Mouse (Mus musculus) ES-Bruce4 (cell line): Measurements from ENCODE around the gene Ccin. TPM values are rescaled to one million over a fixed set of nuclear protein-coding genes. Genes with fewer than 3 reads are reported as not detected.
A peak's percentile ranks its signal among the peaks of the same experiment; 100 is the strongest.

ENCODE experiments used
- H3K27ac ChIP-seq: 2 replicates; pipeline ENCODE4 v1.5.1; 2012; ENCODE audit warnings: low read length, inconsistent platforms; ENCODE audit not compliant: insufficient read depth
- H3K27me3 ChIP-seq: 2 replicates; pipeline ENCODE4 v1.6.1; 2012; ENCODE audit warnings: mild to moderate bottlenecking, low read length, inconsistent platforms; ENCODE audit not compliant: control insufficient read depth, poor library complexity, insufficient read depth, severe bottlenecking
- H3K36me3 ChIP-seq: 2 replicates; pipeline ENCODE4 v1.6.1; 2012; ENCODE audit warnings: inconsistent platforms, mild to moderate bottlenecking, low read length, moderate library complexity; ENCODE audit not compliant: control insufficient read depth, poor library complexity, insufficient read depth, severe bottlenecking
- H3K4me1 ChIP-seq: one replicate; pipeline ENCODE4 v1.8.1; 2011; ENCODE audit warnings: low read length; ENCODE audit not compliant: control insufficient read depth, insufficient read depth
- H3K4me3 ChIP-seq: 2 replicates; pipeline ENCODE4 v1.5.1; 2011; ENCODE audit warnings: low read depth, mild to moderate bottlenecking, low read length
- H3K9ac ChIP-seq: 2 replicates; pipeline ENCODE4 v1.6.1; 2012; ENCODE audit warnings: low read depth, mild to moderate bottlenecking, inconsistent platforms; ENCODE audit not compliant: poor library complexity, severe bottlenecking
- H3K9me3 ChIP-seq: replicated peaks from 2 replicates; pipeline ENCODE4 v1.6.1; 2012; ENCODE audit warnings: mild to moderate bottlenecking, low read length, inconsistent platforms; ENCODE audit not compliant: control insufficient read depth, poor library complexity, insufficient read depth, severe bottlenecking
- CTCF ChIP-seq: IDR thresholded peaks from one replicate; pipeline ENCODE4 v1.8.1; 2011; ENCODE audit warnings: low read depth, low read length
- EP300 ChIP-seq: IDR thresholded peaks from 2 replicates; pipeline ENCODE4 v1.6.1; 2011; ENCODE audit warnings: low read depth, low read length; ENCODE audit not compliant: insufficient read depth
- POLR2A ChIP-seq: IDR thresholded peaks from one replicate; pipeline ENCODE4 v1.8.1; 2011; ENCODE audit warnings: low read length; ENCODE audit not compliant: insufficient read depth
- polyA plus RNA-seq: library from polyadenylated mRNA; stranded (reverse); fragments of >200 nt; gene quantifications from 2 replicates; pipeline ENCODE4 v1.2.4, GENCODE M21; 2011; ENCODE audit warnings: low read depth; ENCODE audit not compliant: missing spikeins, insufficient read depth, insufficient read length

The Ccin gene
- polyA plus RNA-seq, 1 experiment = not detected

DNA sequence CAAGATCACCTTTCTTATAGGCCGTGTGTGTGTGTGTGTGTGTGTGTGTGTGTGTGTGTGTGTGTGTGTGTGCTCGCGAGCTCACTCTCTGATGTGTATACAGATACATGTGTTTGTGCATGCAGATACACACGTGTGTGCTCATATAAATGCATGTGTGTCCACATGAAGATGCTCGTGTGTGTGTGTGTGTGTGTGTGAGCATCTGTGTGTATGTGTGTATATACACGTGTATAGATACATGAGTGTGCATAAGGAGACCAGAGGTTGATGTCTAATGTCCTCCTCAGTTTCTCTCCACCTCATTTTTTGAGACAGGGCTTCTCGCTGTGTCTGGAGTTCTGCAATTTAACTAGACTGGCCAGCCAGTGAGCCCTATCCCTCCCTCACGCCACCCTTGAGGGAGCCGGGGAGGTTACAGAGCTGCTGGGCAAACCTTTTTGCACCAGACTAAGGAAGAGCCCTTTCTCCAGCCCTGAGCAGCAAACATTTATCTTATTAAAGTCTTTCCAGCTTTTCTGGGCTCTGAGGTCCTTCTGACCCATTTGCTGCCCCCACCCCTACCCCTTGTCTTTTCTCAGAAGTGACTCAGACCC lies 11.6 kb upstream of the Ccin start:
- Histone ChIP-seq H3K36me3 (no peaks in the 10 kb centered on the region), H3K9ac (peak overlapping the region; percentile 44), H3K27ac (peak overlapping the region; percentile 84), H3K9me3 (no peaks in the 10 kb centered on the region), H3K4me3 (peak overlapping the region; percentile 68), H3K4me1 (peaks cover 29% of the 10 kb centered on the region), H3K27me3 (no peaks in the 10 kb centered on the region)
- TF ChIP-seq EP300 (no peak), CTCF (no peak), POLR2A (no peak)

DNA sequence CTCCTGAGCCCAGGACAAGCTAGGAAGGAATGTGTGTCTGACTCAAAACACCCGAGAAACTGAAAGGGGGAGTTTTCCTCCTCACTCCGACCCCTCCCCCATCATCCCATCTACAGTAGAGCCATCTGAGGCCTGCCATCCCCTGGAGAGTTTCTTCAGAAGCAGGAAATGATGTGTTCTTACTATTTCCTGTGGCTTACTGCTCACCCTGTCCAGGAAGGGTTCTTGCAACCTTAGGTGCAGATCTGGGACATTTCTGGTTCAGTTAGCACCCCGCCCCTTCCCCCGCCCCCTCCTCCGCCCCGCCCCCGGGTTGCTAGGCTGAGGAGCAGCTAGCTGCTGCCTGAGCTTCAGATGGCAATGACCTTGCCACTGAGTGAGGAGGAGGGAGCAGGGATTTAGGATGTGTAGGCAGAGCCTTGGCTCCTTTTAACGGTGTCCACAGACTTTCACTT lies 11.1 kb upstream of the Ccin start:
- Histone ChIP-seq H3K4me3 (peak overlapping the region; percentile 68), H3K27me3 (no peaks in the 10 kb centered on the region), H3K36me3 (no peaks in the 10 kb centered on the region), H3K4me1 (peaks cover 26% of the 10 kb centered on the region), H3K27ac (peak overlapping the region; percentile 84), H3K9me3 (no peaks in the 10 kb centered on the region), H3K9ac (peak overlapping the region; percentile 44)
- TF ChIP-seq EP300 (peak; percentile 32; the same call in 1 of the 2 replicates), POLR2A (peak; percentile 34), CTCF (no peak)

DNA sequence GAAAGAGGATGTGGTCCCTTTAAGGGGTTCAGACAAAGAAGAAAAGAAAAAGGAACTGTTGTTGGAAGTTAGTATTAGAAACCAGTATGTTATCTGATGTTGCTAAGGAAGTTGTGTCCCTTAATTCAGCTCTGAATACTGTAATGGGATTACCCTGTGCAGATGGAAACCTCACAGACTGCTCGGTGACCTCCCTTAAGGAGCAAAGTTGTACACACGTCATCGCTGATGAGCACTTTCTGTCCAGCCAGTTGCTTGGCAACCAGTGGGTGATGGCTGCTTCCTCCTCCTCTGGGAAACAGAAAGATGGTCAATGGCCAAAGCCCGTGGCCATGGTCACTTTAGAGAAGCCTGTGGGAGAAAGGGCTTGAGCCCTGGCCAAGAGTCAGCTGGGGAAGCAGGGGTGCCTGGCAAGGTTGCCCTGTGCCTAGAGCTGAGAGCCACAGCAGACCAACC lies 9.7 kb upstream of the Ccin start:
- Histone ChIP-seq H3K4me1 (peaks cover 22% of the 10 kb centered on the region), H3K27me3 (no peaks in the 10 kb centered on the region), H3K4me3 (no peak overlapping the region), H3K9me3 (no peaks in the 10 kb centered on the region), H3K9ac (no peak overlapping the region), H3K36me3 (no peaks in the 10 kb centered on the region), H3K27ac (no peak overlapping the region)
- TF ChIP-seq POLR2A (no peak), EP300 (no peak), CTCF (no peak)

DNA sequence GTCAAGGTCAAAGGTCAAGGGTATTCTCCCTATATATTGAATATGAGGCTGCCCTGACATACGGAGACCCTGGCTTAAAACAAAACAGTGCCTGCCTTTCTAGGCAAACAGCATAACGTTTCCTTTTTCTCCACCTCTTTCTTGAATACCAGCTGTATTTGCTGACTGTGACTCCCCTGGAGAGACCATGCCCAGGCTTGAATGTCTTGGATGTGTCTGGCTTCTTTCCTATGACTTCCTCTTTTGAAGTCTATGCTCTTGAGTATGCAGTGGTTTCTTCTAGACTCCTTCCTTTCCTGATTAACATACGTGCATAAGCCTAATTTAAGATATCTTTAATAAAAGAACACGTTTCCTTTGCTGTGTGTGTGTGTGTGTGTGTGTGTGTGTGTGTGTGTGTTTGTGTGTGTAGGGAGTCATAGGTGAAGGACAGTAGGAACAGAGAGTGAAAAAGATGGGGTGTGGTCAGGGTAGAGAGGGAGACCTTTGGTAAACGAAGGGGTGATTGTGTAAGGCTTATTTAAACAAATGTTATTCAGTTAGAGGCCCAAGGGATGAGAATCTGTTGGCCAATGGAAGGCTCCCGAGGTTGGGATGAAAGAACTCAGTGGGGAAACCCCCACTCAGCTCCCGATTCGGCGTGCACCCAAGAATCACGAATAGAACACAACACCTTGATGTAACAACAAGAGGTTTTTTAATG lies 8.2 kb upstream of the Ccin start:
- H3K4me1 ChIP-seq = peaks cover 21% of the 10 kb centered on the region
- H3K36me3 ChIP-seq = no peaks in the 10 kb centered on the region
- TF ChIP-seq EP300 = no peak
- TF ChIP-seq CTCF = no peak
- no peak for TF ChIP-seq POLR2A
- H3K9me3 ChIP-seq = no peaks in the 10 kb centered on the region
- peak overlapping the region; percentile 91 for H3K27ac ChIP-seq
- no peak overlapping the region for H3K4me3 ChIP-seq
- no peaks in the 10 kb centered on the region for H3K27me3 ChIP-seq
- no peak overlapping the region for H3K9ac ChIP-seq

DNA sequence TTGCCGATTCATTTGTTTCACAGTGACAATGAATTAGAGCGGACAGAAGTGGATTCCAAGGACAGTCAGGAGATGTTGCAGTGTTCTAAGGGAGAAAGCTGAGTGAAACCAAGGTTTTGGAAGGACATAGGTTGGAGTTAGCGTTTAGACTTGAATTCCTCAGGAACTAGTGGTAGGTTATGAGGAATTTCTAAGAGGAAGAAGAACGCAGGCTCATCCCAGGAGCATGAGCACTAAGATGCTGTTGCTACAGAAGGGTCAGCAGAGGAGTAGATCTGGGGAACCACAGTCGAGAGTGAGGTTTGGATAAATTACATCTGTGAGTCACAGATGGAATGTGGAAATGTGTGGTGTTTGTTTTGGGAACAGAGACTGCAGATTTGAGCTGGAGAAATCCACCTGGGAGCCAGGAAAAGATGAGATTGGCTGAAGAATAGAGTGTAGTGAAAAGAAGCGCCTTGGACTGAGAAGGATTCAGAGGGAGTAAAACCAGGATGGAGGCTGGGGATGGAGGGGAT lies 7.0 kb upstream of the Ccin start:
- no peaks in the 10 kb centered on the region for H3K27me3 ChIP-seq
- peaks cover 13% of the 10 kb centered on the region for H3K4me1 ChIP-seq
- H3K4me3 ChIP-seq = no peak overlapping the region
- TF ChIP-seq POLR2A (no peak), CTCF (no peak), EP300 (no peak)
- peak overlapping the region; percentile 43 for H3K9ac ChIP-seq
- H3K27ac ChIP-seq = peak overlapping the region; percentile 95
- no peaks in the 10 kb centered on the region for H3K9me3 ChIP-seq
- H3K36me3 ChIP-seq = no peaks in the 10 kb centered on the region
